Mouse (Mus musculus) E14TG2a.4 (cell line): ENCODE results near the gene E130208F15Rik.

ENCODE experiments used
- CTCF ChIP-seq: conservative IDR thresholded peaks from 2 replicates; pipeline ENCODE4 v1.5.1; 2014; ENCODE audit warnings: low read length
- NANOG ChIP-seq: IDR thresholded peaks from 2 replicates; pipeline ENCODE4 v1.6.1; 2014; ENCODE audit warnings: borderline replicate concordance, low read length, mixed read lengths
- POU5F1 ChIP-seq: IDR thresholded peaks from 2 replicates; pipeline ENCODE4 v1.6.1; 2014; ENCODE audit warnings: low read length, borderline replicate concordance

GRCm38 (mm10) chr7:30322865-30323264, 1.3 kb downstream of the E130208F15Rik start:
- no peak for TF ChIP-seq CTCF
- no peak for TF ChIP-seq NANOG
- TF ChIP-seq POU5F1: no peak
